Mouse (Mus musculus): Measurements from ENCODE around the gene Nmi. TPM values are rescaled to one million over a fixed set of nuclear protein-coding genes. Genes with fewer than 3 reads are reported as not detected.

Nmi gene
- polyA plus RNA-seq, 1 experiment from 2014 or later: 4.3 TPM

DNA sequence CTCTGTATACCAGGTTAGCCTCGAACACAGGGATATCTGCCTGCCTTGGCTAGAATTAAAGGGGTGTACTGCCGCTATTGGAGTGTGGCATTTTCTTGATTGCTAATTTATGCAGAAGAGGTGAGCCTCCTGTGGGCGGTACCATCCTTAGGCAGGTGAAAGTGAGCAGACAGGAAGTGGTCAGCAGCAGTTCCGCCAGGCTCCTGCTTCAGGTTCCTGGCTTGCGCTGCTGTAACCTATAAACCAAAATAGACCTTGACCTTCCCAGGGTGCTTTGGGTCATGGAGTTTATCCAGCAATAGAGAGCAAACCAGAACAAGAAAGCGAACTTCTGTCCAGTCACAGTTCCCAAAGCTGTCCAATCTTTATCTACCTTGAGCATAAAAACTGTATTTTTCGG lies 37.4 kb downstream of the Nmi start:
- no peak overlapping the region for H3K4me3 ChIP-seq (ENCODE audit: low read depth, low read length)
- H3K27me3 ChIP-seq (ENCODE audit: control insufficient read depth, insufficient read depth, low read depth, low read length): no peaks in the 10 kb centered on the region
- 0 out of 2 replicates have a peak, but pooled peaks cover 2% of the 10 kb centered on the region for H3K4me1 ChIP-seq (ENCODE audit: control insufficient read depth, insufficient read depth, low read length)
- H3K27ac ChIP-seq (ENCODE audit: low read length): no peak overlapping the region
- 97% methylated on average over 7 of the region's 7 CpGs for WGBS
- no peak for ATAC-seq
- H3K9me3 ChIP-seq (replicated peaks; ENCODE audit: control insufficient read depth, low read length, poor library complexity, severe bottlenecking): no peaks in the 10 kb centered on the region
- H3K36me3 ChIP-seq (ENCODE audit: control insufficient read depth, insufficient read depth, low read length): no peaks in the 10 kb centered on the region
- H3K9ac ChIP-seq (ENCODE audit: low read depth, low read length): no peak overlapping the region
- no peak overlapping the region for H3K4me2 ChIP-seq (ENCODE audit: low read length)

DNA sequence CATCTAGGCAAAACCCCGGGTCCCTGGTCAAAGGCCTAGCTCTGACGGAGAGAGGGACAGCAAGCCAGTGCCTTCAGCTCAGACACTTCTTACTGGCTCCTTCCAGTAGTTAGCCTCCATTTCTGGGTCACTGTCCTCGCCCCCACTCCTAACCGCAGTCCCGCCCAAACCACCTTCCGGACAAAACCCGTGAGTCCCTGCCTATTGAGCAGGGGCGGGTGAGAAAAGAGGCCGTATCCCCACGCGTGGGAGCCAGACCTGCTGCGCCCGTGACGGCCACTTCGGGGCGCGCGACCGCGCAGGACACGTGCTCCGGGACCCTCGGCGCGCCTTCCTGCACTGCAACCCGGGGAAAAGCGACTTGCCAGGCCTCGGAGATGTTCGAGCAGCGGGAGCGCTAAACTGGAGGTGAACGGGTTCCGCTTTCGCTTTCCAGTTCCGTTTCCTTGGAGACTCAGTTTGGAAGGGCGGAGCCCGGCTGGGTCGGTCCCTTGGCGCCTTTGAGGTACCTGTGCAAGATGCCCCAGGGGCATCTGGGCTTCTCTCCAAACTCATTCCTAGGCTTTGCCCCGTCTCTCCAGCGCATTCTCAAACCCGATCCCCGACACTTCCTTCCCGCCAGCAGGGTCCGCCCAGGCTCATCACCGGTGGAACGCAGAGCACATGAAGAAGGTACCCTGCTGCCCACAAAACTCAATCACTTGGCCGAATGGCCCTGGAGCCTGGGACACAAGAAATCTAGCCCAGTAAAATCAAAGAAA lies 38.5 kb downstream of the Nmi start, which contains the start of gene Rbm43:
Gene Rbm43, minus strand, starts transcription at position 590 of the 761 bp plus-strand sequence.
- no peaks in the 10 kb centered on the region for H3K9me3 ChIP-seq (replicated peaks; ENCODE audit: control insufficient read depth, low read length, poor library complexity, severe bottlenecking)
- H3K27me3 ChIP-seq (ENCODE audit: control insufficient read depth, insufficient read depth, low read depth, low read length): no peaks in the 10 kb centered on the region
- H3K4me3 ChIP-seq (ENCODE audit: low read depth, low read length): peak within 1 kb of the TSS; percentile 49
- H3K4me1 ChIP-seq (ENCODE audit: control insufficient read depth, insufficient read depth, low read length): 0 out of 2 replicates have a peak, but pooled peaks cover 2% of the 10 kb centered on the region
- peak within 1 kb of the TSS; percentile 10; the same call in 1 of the 2 replicates for H3K27ac ChIP-seq (ENCODE audit: low read length)
- peak within 1 kb of the TSS; percentile 85 for H3K4me2 ChIP-seq (ENCODE audit: low read length)
- H3K9ac ChIP-seq (ENCODE audit: low read depth, low read length): peak within 1 kb of the TSS; percentile 71
- under 1% methylated on average over 43 of the region's 48 CpGs for WGBS
- no peaks in the 10 kb centered on the region for H3K36me3 ChIP-seq (ENCODE audit: control insufficient read depth, insufficient read depth, low read length)
- ATAC-seq: peak; percentile 86

DNA sequence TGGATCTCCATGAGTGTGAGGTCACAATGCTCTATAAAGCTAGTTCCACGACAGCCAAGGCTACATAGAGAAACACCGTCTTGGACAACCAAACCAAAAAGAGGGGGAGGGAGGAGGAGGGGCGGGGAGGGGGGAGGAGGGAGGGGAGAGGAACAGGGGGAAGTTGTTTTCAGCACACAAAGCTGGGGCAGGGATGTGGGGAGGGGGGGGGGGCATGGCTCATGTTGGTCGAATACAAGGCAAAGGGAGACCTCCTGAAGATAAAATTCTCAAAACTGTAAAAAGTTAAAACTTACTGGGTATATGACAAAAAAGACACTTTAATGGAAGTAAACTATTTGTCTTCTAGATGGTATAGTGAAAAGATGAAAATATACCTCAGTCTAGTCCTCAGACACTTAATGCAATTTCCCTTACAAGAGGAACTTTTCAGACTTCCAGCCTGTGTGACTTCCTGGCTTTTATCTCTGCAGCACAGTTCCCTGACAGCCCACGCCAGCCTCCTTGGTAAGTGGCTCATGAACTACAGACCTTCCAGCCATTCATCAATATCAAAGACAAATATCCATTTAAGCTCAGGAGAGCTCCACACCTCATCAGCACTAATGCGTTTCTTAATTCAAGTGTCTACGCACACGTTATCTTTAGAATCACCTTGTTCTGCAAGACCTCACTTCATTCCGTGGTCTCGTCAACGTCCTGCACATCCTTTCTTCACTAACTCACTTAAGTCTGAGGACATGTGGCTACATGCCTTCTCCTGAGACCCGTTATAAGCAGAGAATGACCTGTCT lies 39.8 kb downstream of the Nmi start:
- Histone ChIP-seq H3K4me2 (ENCODE audit: low read length) (no peak overlapping the region), H3K27ac (ENCODE audit: low read length) (no peak overlapping the region), H3K36me3 (ENCODE audit: control insufficient read depth, insufficient read depth, low read length) (no peaks in the 10 kb centered on the region), H3K9me3 (replicated peaks; ENCODE audit: control insufficient read depth, low read length, poor library complexity, severe bottlenecking) (no peaks in the 10 kb centered on the region), H3K27me3 (ENCODE audit: control insufficient read depth, insufficient read depth, low read depth, low read length) (no peaks in the 10 kb centered on the region), H3K9ac (ENCODE audit: low read depth, low read length) (no peak overlapping the region), H3K4me3 (ENCODE audit: low read depth, low read length) (no peak overlapping the region), H3K4me1 (ENCODE audit: control insufficient read depth, insufficient read depth, low read length) (0 out of 2 replicates have a peak, but pooled peaks cover 2% of the 10 kb centered on the region)
- no peak for ATAC-seq
- 73% methylated on average over 12 of the region's 12 CpGs for WGBS

DNA sequence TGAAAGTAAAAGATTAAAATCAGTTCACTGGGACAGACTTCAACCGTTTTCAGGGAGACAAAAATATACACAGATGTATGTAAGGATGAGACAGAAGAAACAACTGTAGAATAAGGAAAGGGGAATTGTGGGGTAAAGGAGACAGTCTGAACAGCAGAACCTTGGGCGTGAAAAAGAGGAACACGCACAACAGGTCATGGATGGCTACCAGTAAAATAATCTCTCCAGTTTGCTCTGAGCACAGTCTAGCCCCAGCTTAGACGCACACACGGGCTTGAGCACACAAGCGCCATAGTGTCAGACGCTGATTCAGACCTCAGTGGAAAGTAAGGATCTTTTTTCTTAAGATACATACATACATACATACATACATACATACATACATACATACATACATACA lies 42.1 kb downstream of the Nmi start:
- 93% methylated on average over 7 of the region's 7 CpGs for WGBS
- H3K4me2 ChIP-seq (ENCODE audit: low read length): no peak overlapping the region
- no peak overlapping the region for H3K27ac ChIP-seq (ENCODE audit: low read length)
- no peaks in the 10 kb centered on the region for H3K36me3 ChIP-seq (ENCODE audit: control insufficient read depth, insufficient read depth, low read length)
- H3K27me3 ChIP-seq (ENCODE audit: control insufficient read depth, insufficient read depth, low read depth, low read length): no peaks in the 10 kb centered on the region
- H3K9ac ChIP-seq (ENCODE audit: low read depth, low read length): no peak overlapping the region
- no peak overlapping the region for H3K4me3 ChIP-seq (ENCODE audit: low read depth, low read length)
- no peak for ATAC-seq
- 0 out of 2 replicates have a peak, but pooled peaks cover 2% of the 10 kb centered on the region for H3K4me1 ChIP-seq (ENCODE audit: control insufficient read depth, insufficient read depth, low read length)
- H3K9me3 ChIP-seq (replicated peaks; ENCODE audit: control insufficient read depth, low read length, poor library complexity, severe bottlenecking): no peaks in the 10 kb centered on the region

DNA sequence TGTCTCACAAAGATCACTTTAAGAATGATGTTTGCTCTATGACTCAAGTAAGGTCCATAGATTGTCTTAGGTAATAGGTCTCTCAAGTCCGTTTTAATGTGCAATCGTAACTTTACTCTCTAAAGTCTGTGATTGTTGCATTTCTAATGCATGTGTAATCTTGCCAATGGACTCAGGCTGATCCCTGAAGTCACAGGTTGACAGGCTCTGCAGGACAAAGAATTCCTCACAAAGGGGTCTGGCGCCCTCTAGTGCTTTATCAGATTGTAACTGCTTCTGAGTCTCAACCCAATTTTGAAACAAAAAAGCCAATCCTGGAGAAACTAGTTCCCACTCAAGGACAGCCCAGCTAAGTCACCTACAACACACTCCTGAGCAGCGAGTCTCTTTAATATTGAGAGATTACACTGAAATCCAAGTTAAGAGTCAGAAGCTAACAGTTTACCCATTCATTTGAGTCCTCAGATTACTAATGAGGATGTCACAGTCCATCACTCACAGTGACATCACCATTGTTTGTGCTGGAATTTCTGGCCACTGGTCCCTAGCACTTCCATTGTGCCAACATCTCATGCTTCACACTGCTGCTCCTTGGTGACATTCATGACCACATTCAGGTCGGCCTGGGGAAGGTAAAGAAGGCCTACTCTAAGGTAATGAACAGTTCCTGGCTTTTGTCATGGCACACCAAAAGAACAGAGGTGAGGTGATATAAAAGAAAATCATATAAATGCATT lies 58.2 kb downstream of the Nmi start:
- no peak overlapping the region for H3K27ac ChIP-seq (ENCODE audit: low read length)
- no peaks in the 10 kb centered on the region for H3K27me3 ChIP-seq (ENCODE audit: control insufficient read depth, insufficient read depth, low read depth, low read length)
- no peak overlapping the region for H3K4me3 ChIP-seq (ENCODE audit: low read depth, low read length)
- no peaks in the 10 kb centered on the region for H3K4me1 ChIP-seq (ENCODE audit: control insufficient read depth, insufficient read depth, low read length)
- no peak overlapping the region for H3K4me2 ChIP-seq (ENCODE audit: low read length)
- no peaks in the 10 kb centered on the region for H3K9me3 ChIP-seq (replicated peaks; ENCODE audit: control insufficient read depth, low read length, poor library complexity, severe bottlenecking)
- no peaks in the 10 kb centered on the region for H3K36me3 ChIP-seq (ENCODE audit: control insufficient read depth, insufficient read depth, low read length)
- H3K9ac ChIP-seq (ENCODE audit: low read depth, low read length): no peak overlapping the region
- peak; percentile 79 for ATAC-seq
- WGBS: 5% methylated on average over 5 of the region's 5 CpGs

DNA sequence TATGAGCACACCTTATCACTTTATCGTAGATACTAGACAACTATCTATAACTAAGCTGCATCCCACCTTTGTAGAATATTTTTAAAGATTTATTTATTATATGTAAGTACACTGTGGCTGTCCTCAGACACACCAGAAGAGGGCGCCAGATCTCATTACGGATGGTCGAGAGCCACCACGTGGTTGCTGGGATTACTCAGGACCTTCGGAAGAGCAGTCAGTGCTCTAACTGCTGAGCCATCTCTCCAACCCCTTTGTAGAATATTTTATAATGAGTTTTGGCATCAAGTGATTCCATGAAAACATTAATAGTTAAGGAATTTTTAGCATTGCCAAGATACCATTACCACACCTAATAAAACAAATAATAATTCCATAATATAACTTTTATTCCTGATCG lies 58.8 kb downstream of the Nmi start:
- H3K4me2 ChIP-seq (ENCODE audit: low read length): no peak overlapping the region
- H3K36me3 ChIP-seq (ENCODE audit: control insufficient read depth, insufficient read depth, low read length): no peaks in the 10 kb centered on the region
- no peak overlapping the region for H3K9ac ChIP-seq (ENCODE audit: low read depth, low read length)
- no peaks in the 10 kb centered on the region for H3K4me1 ChIP-seq (ENCODE audit: control insufficient read depth, insufficient read depth, low read length)
- ATAC-seq: 0 out of 2 replicates have a peak, but pooled peaks have one; percentile 14
- no peak overlapping the region for H3K4me3 ChIP-seq (ENCODE audit: low read depth, low read length)
- H3K27me3 ChIP-seq (ENCODE audit: control insufficient read depth, insufficient read depth, low read depth, low read length): no peaks in the 10 kb centered on the region
- H3K27ac ChIP-seq (ENCODE audit: low read length): no peak overlapping the region
- no peaks in the 10 kb centered on the region for H3K9me3 ChIP-seq (replicated peaks; ENCODE audit: control insufficient read depth, low read length, poor library complexity, severe bottlenecking)
- 59% methylated on average over 7 of the region's 7 CpGs for WGBS

DNA sequence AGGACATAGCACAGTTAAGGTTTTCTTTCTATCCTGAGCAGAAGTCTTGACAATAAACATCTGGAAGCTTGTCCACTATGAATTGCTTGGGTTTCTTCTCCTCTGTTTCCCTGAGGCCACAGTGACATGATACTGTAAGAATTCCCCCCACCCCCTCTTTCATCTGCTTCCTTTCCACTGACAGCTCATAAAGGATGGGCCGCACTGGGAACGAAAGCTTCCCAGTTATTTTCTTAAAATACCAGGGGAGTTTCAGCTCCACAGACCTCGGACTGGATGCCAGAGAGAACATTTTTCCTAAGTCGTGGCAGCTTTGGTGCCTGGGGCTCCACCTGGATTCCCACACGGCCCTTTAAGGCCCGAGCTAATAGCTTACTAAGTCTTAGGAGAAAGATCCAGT lies 60.6 kb downstream of the Nmi start:
- Histone ChIP-seq H3K27ac (ENCODE audit: low read length) (no peak overlapping the region), H3K4me2 (ENCODE audit: low read length) (no peak overlapping the region), H3K9ac (ENCODE audit: low read depth, low read length) (no peak overlapping the region), H3K36me3 (ENCODE audit: control insufficient read depth, insufficient read depth, low read length) (no peaks in the 10 kb centered on the region), H3K27me3 (ENCODE audit: control insufficient read depth, insufficient read depth, low read depth, low read length) (no peaks in the 10 kb centered on the region), H3K9me3 (replicated peaks; ENCODE audit: control insufficient read depth, low read length, poor library complexity, severe bottlenecking) (no peaks in the 10 kb centered on the region), H3K4me3 (ENCODE audit: low read depth, low read length) (no peak overlapping the region), H3K4me1 (ENCODE audit: control insufficient read depth, insufficient read depth, low read length) (no peaks in the 10 kb centered on the region)
- WGBS: 52% methylated on average over 6 of the region's 6 CpGs
- no peak for ATAC-seq

DNA sequence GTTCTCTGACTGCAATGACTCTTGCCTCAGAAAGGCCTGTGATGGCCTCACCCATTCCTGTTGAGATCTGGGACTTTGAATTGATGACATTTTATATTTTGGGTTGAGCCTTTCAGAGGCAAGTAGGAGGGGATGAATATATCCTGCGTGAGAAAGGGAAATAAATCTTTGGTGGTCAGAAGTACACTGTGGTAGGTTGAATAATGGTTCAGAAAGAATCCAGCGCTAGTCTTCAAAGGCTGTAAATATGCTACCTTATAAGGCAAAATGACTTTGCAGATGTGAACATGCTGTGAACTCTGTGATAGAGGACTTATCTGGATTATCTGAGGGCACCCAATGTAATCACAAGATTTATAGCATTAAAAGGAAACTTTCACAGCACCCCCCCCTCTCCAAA lies 61.4 kb downstream of the Nmi start:
- no peak overlapping the region for H3K9ac ChIP-seq (ENCODE audit: low read depth, low read length)
- no peak overlapping the region for H3K4me2 ChIP-seq (ENCODE audit: low read length)
- no peaks in the 10 kb centered on the region for H3K36me3 ChIP-seq (ENCODE audit: control insufficient read depth, insufficient read depth, low read length)
- H3K27ac ChIP-seq (ENCODE audit: low read length): no peak overlapping the region
- H3K4me1 ChIP-seq (ENCODE audit: control insufficient read depth, insufficient read depth, low read length): no peaks in the 10 kb centered on the region
- H3K9me3 ChIP-seq (replicated peaks; ENCODE audit: control insufficient read depth, low read length, poor library complexity, severe bottlenecking): no peaks in the 10 kb centered on the region
- H3K27me3 ChIP-seq (ENCODE audit: control insufficient read depth, insufficient read depth, low read depth, low read length): no peaks in the 10 kb centered on the region
- no peak for ATAC-seq
- no peak overlapping the region for H3K4me3 ChIP-seq (ENCODE audit: low read depth, low read length)
- 85% methylated on average over 2 of the region's 2 CpGs for WGBS
